Mouse (Mus musculus) heart, embryonic 11.5 days (tissue): ENCODE data around the gene Gal3st4. TPM values are rescaled to one million over a fixed set of nuclear protein-coding genes. Genes with fewer than 3 reads are reported as not detected.
A peak's percentile ranks its signal among the peaks of the same experiment; 100 is the strongest.

Experiments
- ATAC-seq: fragments of 200-750 bp; cut with Nextera tagmentation; replicated peaks from 2 replicates; pipeline ENCODE4 v1.8.0; 2017; ENCODE audit warnings: moderate library complexity; ENCODE audit not compliant: insufficient number of reproducible peaks, low FRiP score, low TSS enrichment
- H3K27ac ChIP-seq: fragments of 300-500 bp; sonication (generic); 2 replicates; pipeline ENCODE4 v1.5.1; 2014; ENCODE audit warnings: mild to moderate bottlenecking, low read depth, low read length
- H3K27me3 ChIP-seq: fragments of 300-500 bp; sonication (generic); 2 replicates; pipeline ENCODE4 v1.6.1; 2014; ENCODE audit warnings: mild to moderate bottlenecking, low read length, mixed read lengths; ENCODE audit not compliant: control insufficient read depth, insufficient read depth
- H3K36me3 ChIP-seq: fragments of 300-500 bp; sonication (generic); 2 replicates; pipeline ENCODE4 v1.6.1; 2014; ENCODE audit warnings: mild to moderate bottlenecking, low read length, moderate library complexity, mixed read lengths; ENCODE audit not compliant: control insufficient read depth, insufficient read depth
- H3K4me1 ChIP-seq: fragments of 300-500 bp; sonication (generic); 2 replicates; pipeline ENCODE4 v1.6.1; 2014; ENCODE audit warnings: low read length; ENCODE audit not compliant: control insufficient read depth, insufficient read depth
- H3K4me2 ChIP-seq: fragments of 300-500 bp; sonication (generic); 2 replicates; pipeline ENCODE4 v1.6.1; 2014; ENCODE audit warnings: mild to moderate bottlenecking, moderate library complexity
- H3K4me3 ChIP-seq: fragments of 300-500 bp; sonication (generic); 2 replicates; pipeline ENCODE4 v1.5.1; 2014; ENCODE audit warnings: low read depth, low read length
- H3K9ac ChIP-seq: fragments of 300-500 bp; sonication (generic); 2 replicates; pipeline ENCODE4 v1.6.1; 2014; ENCODE audit warnings: mild to moderate bottlenecking, low read depth, low read length, moderate library complexity
- H3K9me3 ChIP-seq: fragments of 300-500 bp; sonication (generic); replicated peaks from 2 replicates; pipeline ENCODE4 v1.6.1; 2016; ENCODE audit warnings: low read length; ENCODE audit not compliant: control insufficient read depth
- WGBS: fragments of 180-500 bp; shearing (Covaris S2); extraction: QIAGEN DNeasy Blood & Tissue Kit; methylation state at CpG from one replicate; pipeline ENCODE4 v1.1.7; 2014; ENCODE audit not compliant: insufficient replicate concordance; 5-methylcytosine and 5-hydroxymethylcytosine counted together
- polyA plus RNA-seq: library from polyadenylated mRNA; unstranded; fragments of >200 nt; fragmentation: Nextera tagmentation; extraction: Ambion mirVana; gene quantifications from 2 replicates; pipeline ENCODE4 v1.2.1, GENCODE M21; 2014

The Gal3st4 gene
- polyA plus RNA-seq, 1 experiment from 2014 or later: 1.3 TPM

DNA sequence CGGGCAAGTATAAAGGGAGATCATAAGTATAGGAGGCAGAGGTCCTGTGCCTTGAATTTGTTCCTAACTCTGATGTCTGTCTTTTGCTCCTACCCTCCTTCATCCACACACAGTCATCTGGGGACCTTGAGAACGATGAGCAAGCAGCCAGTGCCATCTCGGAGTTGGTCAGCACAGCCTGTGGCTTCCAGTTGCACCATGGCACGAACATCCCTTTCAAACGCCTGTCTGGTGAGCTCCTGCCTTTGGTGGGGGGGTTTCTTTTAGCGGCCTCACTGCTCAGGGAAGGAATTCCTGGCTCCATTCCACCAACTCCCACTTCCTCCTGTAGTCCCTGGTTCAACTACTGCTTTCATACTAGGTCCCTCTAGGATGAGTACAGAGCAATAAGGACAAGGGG is 14.1 kb downstream of the Gal3st4 start:
- Histone ChIP-seq H3K36me3 (peaks cover 12% of the 10 kb centered on the region), H3K4me2 (0 out of 2 replicates have a peak overlapping the region, but pooled peaks have one; percentile 16), H3K27ac (peak overlapping the region; percentile 57), H3K4me3 (no peak overlapping the region), H3K4me1 (peaks cover 49% of the 10 kb centered on the region), H3K27me3 (no peaks in the 10 kb centered on the region), H3K9ac (no peak overlapping the region), H3K9me3 (no peaks in the 10 kb centered on the region)
- WGBS: 75% methylated on average over 6 of the region's 6 CpGs
- ATAC-seq: no peak

DNA sequence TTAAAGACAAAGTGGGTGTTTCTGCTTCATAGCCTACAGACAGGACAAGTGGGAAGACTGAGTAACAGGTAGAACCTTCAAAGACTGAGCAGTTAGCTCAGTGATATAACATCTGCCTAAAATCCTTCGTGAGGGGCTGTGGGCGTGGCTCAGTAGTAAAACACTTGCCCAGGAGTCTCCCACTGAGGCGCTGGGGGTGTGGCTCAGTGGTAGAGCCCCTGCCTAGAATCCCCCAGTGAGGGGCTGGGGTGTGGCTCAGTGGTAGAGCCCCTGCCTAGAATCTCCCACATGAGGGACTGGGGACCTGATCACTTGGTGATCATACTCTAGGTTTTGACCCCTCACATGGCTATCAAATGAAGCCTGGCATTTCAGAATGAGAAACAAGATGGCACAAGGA is 14.6 kb downstream of the Gal3st4 start:
- Histone ChIP-seq H3K4me1 (peaks cover 46% of the 10 kb centered on the region), H3K27ac (peak overlapping the region; percentile 57; the same call in 1 of the 2 replicates)

GRCm38 (mm10) chr5:138257585-138257978 is 15.1 kb downstream of the Gal3st4 start:
- Histone ChIP-seq H3K4me1 (peaks cover 41% of the 10 kb centered on the region), H3K27ac (no peak overlapping the region), H3K9me3 (no peaks in the 10 kb centered on the region), H3K27me3 (no peaks in the 10 kb centered on the region), H3K9ac (no peak overlapping the region), H3K36me3 (peaks cover 12% of the 10 kb centered on the region), H3K4me2 (no peak overlapping the region), H3K4me3 (no peak overlapping the region)
- 89% methylated on average over 4 of the region's 4 CpGs for WGBS
- no peak for ATAC-seq

More for the DNA sequence above, 14.6 kb downstream of the Gal3st4 start:
- H3K9ac ChIP-seq: no peak overlapping the region
- ATAC-seq: no peak
- 85% methylated on average over 3 of the region's 3 CpGs for WGBS
- H3K27me3 ChIP-seq: no peaks in the 10 kb centered on the region
- H3K4me2 ChIP-seq: no peak overlapping the region
- no peaks in the 10 kb centered on the region for H3K9me3 ChIP-seq
- peaks cover 12% of the 10 kb centered on the region for H3K36me3 ChIP-seq
- no peak overlapping the region for H3K4me3 ChIP-seq

DNA sequence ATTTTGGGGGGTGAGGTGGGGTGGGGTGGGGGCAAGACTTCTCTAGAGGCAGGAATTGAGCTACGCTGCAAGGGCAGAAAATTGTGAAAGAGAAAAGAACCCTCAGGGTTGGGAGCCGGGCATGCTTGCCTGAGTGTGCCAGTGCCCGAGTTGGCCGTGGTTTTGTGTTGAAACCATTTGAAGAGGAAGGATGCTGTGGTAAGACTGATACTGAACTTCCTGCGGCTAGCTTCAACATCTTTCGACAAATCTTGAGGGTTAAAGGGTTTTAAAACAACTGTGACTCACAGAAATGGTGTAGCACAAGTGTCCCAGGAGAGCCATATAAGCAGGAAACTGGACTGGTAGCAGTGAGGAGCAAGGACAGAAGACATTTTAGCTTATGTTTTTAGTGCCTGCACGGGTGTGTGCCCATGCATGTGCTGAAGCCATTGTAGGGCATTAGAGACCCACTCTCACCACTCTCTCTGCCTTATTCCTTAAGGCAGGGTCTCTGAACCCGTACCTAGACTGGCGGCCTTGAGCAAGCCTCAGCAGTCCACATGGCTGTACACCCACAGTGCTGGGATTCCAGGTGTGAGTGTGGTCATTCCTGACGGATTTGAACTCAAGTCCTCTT is 15.6 kb downstream of the Gal3st4 start:
- ATAC-seq: no peak
- no peak overlapping the region for H3K27ac ChIP-seq

DNA sequence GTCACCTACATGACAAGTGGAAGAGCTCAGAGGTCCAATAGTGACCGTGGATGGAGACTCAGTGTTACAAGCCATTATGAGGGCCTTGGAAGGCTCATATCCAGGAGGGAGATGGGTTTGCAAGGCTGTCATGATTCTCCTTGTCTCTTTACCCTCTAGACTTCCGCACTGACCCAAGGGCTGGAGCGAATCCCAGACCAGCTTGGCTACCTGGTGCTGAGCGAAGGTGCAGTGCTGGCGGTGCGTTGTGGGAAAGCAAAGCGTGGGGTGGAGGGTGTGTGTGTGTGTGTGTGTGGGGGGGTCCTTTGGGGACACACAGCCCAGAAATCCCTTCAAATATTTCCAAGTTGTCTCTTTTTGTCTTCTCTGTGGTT is 16.6 kb downstream of the Gal3st4 start:
- Histone ChIP-seq H3K4me1 (peaks cover 34% of the 10 kb centered on the region), H3K4me2 (peak overlapping the region; percentile 87), H3K9ac (peak overlapping the region; percentile 77), H3K9me3 (no peaks in the 10 kb centered on the region), H3K4me3 (peak overlapping the region; percentile 78), H3K27me3 (no peaks in the 10 kb centered on the region), H3K36me3 (peaks cover 8% of the 10 kb centered on the region; the same call in 1 of the 2 replicates), H3K27ac (peak overlapping the region; percentile 84)
- 16% methylated on average over 7 of the region's 7 CpGs for WGBS
- peak; percentile 5; the same call in 1 of the 2 replicates for ATAC-seq

More for the DNA sequence above, 15.6 kb downstream of the Gal3st4 start:
- Histone ChIP-seq H3K4me2 (no peak overlapping the region), H3K9ac (no peak overlapping the region), H3K4me3 (no peak overlapping the region), H3K27me3 (no peaks in the 10 kb centered on the region), H3K36me3 (peaks cover 12% of the 10 kb centered on the region), H3K9me3 (no peaks in the 10 kb centered on the region), H3K4me1 (peaks cover 37% of the 10 kb centered on the region)
- WGBS: 87% methylated on average over 10 of the region's 10 CpGs

DNA sequence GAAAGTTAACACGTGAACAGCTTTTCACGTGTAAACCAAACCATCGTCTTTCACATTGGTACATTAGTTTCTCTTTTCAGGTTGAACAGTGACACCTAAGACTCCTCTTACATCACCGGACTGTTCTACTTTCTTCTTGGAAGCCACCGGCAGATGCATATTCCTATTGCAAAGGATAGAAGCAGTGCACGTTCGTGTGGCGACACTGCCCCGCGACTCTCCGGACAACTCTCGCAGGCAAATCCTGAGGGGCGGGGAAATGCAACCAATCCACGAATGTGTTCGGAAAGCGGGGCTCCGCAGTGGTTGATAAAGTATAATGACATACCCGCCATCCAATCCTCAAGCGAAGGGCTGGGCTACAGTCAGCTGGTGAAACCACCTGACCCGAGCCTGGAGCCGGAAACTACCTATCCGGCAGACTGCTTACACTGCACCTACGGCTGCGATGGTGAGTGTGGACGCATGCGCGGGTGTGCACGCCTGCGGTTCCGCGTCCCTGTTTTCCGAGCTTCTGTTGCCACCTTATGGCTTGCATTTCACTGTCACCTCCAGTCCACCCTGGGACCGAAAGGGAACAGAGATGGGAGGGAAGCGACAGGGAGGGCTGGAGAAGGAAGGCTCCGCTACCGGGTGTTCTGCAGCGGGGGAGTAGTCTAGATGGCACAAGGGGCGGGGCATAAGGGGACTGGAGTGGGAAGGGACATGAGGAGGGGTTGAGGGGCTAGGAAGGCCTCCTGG is 17.1 kb downstream of the Gal3st4 start, which contains the start of gene Lamtor4:
Gene Lamtor4, plus strand, starts transcription at position 130 of the 741 bp plus-strand sequence.
- H3K4me1 ChIP-seq: peaks cover 30% of the 10 kb centered on the region
- peak; percentile 99 for ATAC-seq
- peaks cover 3% of the 10 kb centered on the region; the same call in 1 of the 2 replicates for H3K36me3 ChIP-seq
- H3K4me2 ChIP-seq: peak within 1 kb of the TSS; percentile 87
- under 1% methylated on average over 38 of the region's 38 CpGs for WGBS
- peak within 1 kb of the TSS; percentile 77 for H3K9ac ChIP-seq
- no peaks in the 10 kb centered on the region for H3K27me3 ChIP-seq
- no peaks in the 10 kb centered on the region for H3K9me3 ChIP-seq
- H3K27ac ChIP-seq: peak within 1 kb of the TSS; percentile 84
- H3K4me3 ChIP-seq: peak within 1 kb of the TSS; percentile 78

DNA sequence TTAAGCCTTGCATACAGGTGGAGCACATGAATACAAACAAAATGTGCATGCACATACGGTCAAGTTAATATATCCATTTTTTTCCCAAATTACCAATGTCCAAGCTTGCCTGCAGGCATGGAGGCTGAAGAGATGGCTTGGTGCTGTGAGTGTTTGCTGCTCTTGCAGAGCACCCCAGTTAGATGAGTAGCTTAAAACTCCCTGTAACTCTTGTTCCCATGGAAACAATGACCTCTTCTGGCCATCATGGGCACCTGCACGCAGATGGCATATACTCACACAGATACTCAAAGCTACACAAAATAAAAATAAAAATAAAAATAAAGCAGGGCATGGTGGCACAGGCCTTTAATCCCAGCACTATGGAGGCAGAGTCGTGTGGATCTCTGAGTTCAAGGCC is 19.6 kb downstream of the Gal3st4 start:
- H3K9me3 ChIP-seq: no peaks in the 10 kb centered on the region
- H3K27ac ChIP-seq: no peak overlapping the region
- H3K4me1 ChIP-seq: peaks cover 12% of the 10 kb centered on the region
- ATAC-seq: no peak
- no peak overlapping the region for H3K9ac ChIP-seq
- no peak overlapping the region for H3K4me2 ChIP-seq
- no peak overlapping the region for H3K4me3 ChIP-seq
- 87% methylated on average over 3 of the region's 3 CpGs for WGBS
- H3K27me3 ChIP-seq: no peaks in the 10 kb centered on the region
- no peaks in the 10 kb centered on the region for H3K36me3 ChIP-seq

DNA sequence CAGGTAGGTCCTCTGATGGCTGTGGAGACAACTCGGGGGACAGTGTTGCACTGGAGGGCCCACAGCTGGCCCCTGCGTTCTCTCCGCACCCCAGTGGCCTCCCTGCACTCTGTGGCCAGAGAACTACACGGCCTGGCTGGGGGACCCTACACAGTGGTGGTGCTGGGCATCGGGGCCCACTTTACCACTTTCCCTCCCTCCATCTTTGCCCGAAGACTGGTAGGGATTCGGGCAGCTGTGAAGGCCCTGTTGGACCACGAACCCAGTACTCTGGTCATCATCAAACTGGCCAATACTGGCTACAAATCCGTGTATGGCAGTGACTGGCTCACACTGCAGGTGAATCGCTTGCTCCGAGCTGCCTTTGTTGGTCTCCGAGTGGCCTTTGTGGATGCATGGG is 21.5 kb downstream of the Gal3st4 start:
- Histone ChIP-seq H3K4me2 (no peak overlapping the region), H3K4me3 (no peak overlapping the region), H3K4me1 (peaks cover 6% of the 10 kb centered on the region), H3K27ac (no peak overlapping the region), H3K9ac (no peak overlapping the region), H3K36me3 (no peaks in the 10 kb centered on the region), H3K27me3 (no peaks in the 10 kb centered on the region), H3K9me3 (no peaks in the 10 kb centered on the region)
- ATAC-seq: no peak
- 80% methylated on average over 12 of the region's 12 CpGs for WGBS
